Mouse (Mus musculus) CD4-positive, CD25-positive, alpha-beta regulatory T cell, adult 2 months (primary cell): ENCODE data around the gene Ttll9.
A peak's percentile ranks its signal among the peaks of the same experiment; 100 is the strongest.

Experiments
- DNase-seq: peaks from one replicate; pipeline ENCODE4 v3.0.0-alpha.2; 2012; ENCODE audit warnings: low read depth, low spot score

Ttll9 gene

GRCm38 (mm10) chr2:152941776-152942175, 20.5 kb upstream of the Ttll9 start:
- no peak for DNase-seq

GRCm38 (mm10) chr2:152942898-152943515, 19.3 kb upstream of the Ttll9 start:
- no peak for DNase-seq

GRCm38 (mm10) chr2:152943568-152943967, 18.7 kb upstream of the Ttll9 start:
- no peak for DNase-seq

- no peak for DNase-seq
Observed at GRCm38 (mm10) chr2:152944013-152944412, 18.3 kb upstream of the Ttll9 start.

GRCm38 (mm10) chr2:152947098-152947497, 15.2 kb upstream of the Ttll9 start:
- no peak for DNase-seq

- DNase-seq, result no peak
Observed at GRCm38 (mm10) chr2:152948438-152949020, 13.8 kb upstream of the Ttll9 start.

- no peak for DNase-seq
Observed at GRCm38 (mm10) chr2:152950358-152951064, 11.8 kb upstream of the Ttll9 start.

GRCm38 (mm10) chr2:152951065-152951849, 11.0 kb upstream of the Ttll9 start, which contains the start of gene Dusp15:
Gene Dusp15 (minus strand): TSS chr2:152951698.
- peak; percentile 29 for DNase-seq

- DNase-seq, result no peak
Observed at GRCm38 (mm10) chr2:152951850-152952720, 10.2 kb upstream of the Ttll9 start.

- no peak for DNase-seq
Observed at GRCm38 (mm10) chr2:152958116-152958515, 4.2 kb upstream of the Ttll9 start.

- no peak for DNase-seq
Observed at GRCm38 (mm10) chr2:152965555-152965954, 3.3 kb downstream of the Ttll9 start.

GRCm38 (mm10) chr2:152976991-152977390, 14.7 kb downstream of the Ttll9 start:
- DNase-seq, result no peak

- DNase-seq, result no peak
Observed at GRCm38 (mm10) chr2:152985582-152985981, 23.3 kb downstream of the Ttll9 start.

GRCm38 (mm10) chr2:152991529-152991928, 29.2 kb downstream of the Ttll9 start:
- DNase-seq, result no peak

GRCm38 (mm10) chr2:152997046-152997445, 34.8 kb downstream of the Ttll9 start:
- DNase-seq, result no peak

GRCm38 (mm10) chr2:153002492-153003248, 40.4 kb downstream of the Ttll9 start:
- peak; percentile 57 for DNase-seq

GRCm38 (mm10) chr2:153003681-153004338, 41.5 kb downstream of the Ttll9 start:
- DNase-seq, result no peak

GRCm38 (mm10) chr2:153005981-153006380, 43.7 kb downstream of the Ttll9 start:
- no peak for DNase-seq

GRCm38 (mm10) chr2:153009192-153009973, 47.1 kb downstream of the Ttll9 start:
- no peak for DNase-seq
